Mouse (Mus musculus) CD8-positive naive resting alpha-beta T cell, adult 2 months (primary cell): ENCODE data around the gene Rab42.
A peak's percentile ranks its signal among the peaks of the same experiment; 100 is the strongest.

Experiments
- DNase-seq, 2 experiments: peaks; one replicate each; pipeline ENCODE4 v3.0.0; 2022; ENCODE audit warnings: low read depth in 2 of 2, low spot score in 2 of 2

The Rab42 gene

DNA sequence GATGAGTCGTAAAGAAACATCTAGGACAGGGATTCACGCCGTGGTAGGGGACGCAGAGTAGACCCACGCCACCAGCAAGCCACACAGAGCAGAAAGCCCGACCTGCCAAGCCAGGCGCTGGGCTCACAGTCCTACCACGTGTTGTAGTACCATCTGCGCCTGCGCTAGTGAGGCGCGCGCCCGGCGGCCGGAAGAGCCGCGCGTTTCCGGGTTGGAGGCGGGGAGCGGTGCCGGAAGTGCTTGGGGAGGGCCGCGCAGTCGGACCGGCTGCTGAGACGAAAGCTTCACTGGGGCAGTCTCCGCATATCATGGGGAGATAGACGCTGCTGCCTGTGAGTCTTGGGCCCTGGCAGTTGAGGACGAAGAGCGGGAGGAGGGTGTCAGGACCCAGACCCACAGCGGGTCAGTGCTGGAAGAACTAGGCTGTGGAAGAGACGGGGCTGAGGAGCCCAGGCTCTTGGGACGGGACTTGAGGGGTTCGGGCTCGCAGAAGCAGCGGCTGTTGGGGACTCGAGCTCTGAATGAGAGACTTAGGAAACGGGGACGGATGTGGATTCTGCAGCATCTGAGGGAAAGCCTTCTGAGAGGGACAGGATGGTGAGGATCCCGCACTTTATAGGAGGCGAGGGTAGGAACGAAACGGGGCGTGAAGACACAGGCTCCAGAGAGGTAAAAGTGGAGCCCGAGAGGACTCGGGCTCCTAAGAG, 28.9 kb downstream of the Rab42 start, which contains the start of gene Taf12:
Taf12 (plus strand) TSS at position 220 of the 707 bp plus-strand sequence.
- DNase-seq = peak; percentile 87 to 91

DNA sequence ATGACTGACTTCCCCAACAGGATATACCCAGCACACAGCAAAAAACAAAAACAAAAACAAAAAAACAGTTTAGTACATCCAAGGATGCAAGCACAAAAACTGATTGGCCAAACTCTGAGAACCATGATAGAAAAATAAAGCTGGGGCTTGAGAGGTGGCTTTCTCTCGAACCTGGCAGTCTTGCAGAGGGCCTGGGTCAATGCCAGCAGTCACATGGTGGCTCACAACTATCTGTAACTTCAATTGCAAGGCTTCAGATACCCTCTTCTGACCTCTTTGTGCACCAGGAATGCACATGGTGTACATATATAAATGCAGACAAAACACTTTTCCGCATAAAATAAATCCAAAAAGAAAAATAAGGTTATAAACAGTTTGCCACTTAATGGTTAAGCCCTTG, 30.0 kb downstream of the Rab42 start:
- DNase-seq = no peak

DNA sequence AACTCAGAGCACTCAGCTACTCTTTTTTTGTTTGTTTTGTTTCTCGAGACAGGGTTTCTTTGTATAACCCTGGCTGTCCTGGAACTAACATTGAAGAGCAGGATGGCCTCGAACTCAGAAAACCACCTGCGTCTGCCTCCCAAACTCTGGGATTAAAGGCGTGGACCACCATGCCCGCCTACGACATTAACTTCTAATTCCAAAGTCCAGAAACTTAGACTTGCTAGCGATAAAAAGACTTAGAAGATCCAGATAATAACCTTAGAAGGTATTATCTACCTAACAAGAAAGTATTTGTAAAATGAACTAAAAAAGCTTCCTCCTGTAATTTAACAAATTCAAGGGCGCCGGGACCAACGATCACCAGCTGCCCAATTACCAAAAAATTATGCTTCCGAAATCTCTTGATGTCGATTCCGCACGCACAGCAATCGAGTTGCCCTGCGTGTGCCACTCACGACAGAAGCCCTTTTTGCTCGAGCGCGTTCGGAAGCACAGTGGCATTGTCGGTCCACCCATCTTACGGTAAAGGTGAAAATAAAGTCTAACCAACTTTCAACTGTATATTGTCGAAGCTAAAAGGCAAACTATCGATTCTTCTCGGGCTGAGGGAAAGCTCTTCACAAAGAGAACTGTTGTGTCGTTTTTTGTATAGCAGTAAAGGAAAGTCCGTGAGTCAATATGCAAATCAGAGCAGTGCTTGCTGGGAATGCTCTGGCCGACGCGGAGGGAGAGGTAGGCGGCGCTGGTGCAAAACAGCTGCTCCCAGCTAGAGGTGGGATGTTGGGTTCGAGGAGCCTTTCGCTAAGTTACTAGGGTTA, 33.2 kb downstream of the Rab42 start:
- peak; percentile 85 to 87 for DNase-seq

DNA sequence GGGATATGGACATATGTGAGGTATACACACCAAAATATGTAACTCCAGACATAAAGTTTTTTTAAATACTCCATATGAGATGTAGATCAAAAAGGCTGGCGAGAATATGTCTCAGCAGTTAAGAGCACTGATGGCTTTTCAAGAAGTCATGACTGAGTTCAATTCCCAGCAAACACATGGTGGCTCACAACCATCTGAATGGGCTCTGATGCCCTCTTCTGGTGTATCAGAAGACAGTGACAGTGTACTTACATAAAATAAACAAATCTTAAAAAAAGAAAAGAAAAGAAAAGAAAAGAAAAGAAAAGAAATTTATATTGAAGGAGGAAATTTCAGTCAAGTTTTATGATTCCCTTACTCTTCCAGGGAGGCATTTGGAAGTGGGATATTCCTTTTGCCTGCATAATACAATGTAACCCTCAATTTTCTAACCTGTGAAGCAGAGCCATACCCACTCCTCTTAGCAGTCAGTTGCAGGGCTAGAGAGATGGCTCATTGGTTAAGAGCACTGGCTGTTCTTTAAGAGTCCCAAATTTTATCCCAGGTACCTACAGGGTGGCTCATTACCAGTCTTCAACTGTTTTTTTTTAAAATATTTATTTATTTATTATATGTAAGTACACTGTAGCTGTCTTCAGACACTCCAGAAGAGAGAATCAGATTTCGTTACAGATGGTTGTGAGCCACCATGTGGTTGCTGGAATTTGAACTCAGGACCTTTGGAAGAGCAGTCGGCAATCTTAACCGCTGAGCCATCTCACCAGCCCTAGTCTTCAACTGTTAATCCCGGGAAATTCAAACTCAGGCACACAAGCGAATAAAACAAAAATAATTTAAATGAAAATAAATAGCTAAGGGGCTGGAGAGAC, 34.1 kb downstream of the Rab42 start:
- DNase-seq = peak; percentile 14 to 33

DNA sequence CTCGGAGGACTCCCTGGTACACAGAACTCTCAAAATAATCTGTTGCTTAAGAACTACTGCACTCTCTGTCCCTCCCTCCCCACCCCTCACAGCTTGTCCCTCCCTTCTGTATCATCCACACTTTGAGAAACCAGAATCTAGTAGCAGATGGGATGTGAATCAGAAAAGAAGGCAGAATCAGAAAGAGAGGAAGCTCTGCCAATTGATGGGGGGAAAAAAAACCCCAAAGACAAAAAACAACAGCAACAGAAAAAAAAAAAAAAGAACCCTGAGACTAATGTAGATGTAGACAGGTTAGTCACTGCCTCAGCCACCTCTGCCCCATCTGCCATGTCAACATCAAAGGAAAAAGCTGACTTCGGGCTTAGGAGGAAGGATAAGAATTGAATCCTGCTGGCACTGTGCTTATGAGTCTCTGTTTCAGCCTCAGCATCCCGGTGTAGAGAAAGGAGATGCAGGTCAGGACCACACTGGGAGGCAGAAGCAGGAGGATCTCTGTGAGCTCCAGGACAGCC, 36.3 kb downstream of the Rab42 start:
- no peak for DNase-seq

DNA sequence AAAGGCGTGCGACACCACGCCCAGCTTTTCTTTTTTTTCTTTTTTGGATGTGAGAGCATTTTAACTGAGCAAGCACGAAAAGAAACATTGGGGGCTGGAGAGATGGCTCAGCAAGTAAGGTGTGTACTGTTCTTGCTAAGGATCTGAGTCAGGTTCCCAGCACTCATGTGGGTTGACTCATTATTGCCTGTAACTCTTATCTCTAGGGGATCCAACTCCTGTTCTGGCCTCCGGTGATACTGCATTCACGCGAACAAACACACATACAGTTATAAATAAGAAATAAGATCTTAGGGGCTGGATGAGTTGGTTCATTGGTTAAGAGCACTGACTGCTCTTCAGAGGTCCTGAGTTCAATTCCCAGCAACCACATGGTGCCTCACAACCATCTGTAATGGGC, 39.9 kb downstream of the Rab42 start:
- no peak for DNase-seq

DNA sequence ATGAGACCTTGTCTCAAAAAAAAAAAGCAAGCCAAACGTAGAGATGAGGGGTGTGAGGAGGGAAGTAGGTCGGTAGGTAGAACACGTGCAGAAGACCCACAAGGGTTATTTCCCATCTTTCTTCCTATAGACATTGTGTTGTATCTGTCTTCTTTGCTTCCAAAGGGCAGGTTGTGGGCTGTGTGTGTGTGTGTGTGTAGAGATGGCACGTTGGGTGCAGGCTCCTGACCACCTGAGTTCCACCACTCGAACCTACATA, 40.9 kb downstream of the Rab42 start:
- DNase-seq = no peak

DNA sequence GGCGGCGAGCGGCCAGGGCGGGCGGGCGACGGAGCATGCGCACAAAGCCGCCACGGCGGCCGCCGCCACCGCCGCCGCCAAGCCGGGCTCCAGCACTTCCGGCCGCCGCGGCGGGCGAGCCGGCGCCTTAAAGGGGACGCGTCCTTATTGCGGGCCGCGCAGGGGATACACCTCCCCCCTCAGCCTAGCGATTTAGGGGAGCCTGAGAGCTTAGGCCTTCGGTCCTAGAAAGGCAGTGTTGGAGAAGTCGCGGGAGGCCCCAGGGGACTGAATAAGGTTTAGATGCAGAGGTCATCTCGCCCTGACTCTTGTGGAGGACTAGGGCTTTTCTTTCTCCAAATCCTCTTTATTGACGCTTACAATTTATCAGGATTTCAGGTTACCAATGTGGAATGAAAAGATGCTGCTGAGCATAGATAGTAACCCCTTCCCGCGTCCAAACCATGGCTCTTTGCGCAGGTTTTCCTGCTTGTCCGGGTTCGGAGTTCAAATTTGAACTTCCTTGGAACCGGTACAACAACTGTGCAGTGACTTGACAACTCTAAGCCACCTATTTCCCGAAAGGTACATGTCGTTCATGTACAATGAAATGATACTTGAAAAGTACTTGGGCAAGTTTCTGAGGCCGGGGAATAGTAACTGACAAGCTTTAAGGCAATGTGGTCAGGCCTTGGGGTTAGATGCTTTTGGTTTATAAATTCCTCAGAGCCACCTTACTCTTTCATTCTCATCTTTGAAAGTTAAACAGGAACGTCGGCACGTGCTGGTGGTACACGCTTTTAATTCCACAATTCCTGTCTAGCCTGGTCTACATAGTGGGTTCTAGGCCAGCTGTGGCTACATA, 41.4 kb downstream of the Rab42 start, which contains the start of gene Gmeb1:
Gmeb1 (minus strand) TSS at position 89 of the 844 bp plus-strand sequence.
- DNase-seq = peak; percentile 46 to 55

DNA sequence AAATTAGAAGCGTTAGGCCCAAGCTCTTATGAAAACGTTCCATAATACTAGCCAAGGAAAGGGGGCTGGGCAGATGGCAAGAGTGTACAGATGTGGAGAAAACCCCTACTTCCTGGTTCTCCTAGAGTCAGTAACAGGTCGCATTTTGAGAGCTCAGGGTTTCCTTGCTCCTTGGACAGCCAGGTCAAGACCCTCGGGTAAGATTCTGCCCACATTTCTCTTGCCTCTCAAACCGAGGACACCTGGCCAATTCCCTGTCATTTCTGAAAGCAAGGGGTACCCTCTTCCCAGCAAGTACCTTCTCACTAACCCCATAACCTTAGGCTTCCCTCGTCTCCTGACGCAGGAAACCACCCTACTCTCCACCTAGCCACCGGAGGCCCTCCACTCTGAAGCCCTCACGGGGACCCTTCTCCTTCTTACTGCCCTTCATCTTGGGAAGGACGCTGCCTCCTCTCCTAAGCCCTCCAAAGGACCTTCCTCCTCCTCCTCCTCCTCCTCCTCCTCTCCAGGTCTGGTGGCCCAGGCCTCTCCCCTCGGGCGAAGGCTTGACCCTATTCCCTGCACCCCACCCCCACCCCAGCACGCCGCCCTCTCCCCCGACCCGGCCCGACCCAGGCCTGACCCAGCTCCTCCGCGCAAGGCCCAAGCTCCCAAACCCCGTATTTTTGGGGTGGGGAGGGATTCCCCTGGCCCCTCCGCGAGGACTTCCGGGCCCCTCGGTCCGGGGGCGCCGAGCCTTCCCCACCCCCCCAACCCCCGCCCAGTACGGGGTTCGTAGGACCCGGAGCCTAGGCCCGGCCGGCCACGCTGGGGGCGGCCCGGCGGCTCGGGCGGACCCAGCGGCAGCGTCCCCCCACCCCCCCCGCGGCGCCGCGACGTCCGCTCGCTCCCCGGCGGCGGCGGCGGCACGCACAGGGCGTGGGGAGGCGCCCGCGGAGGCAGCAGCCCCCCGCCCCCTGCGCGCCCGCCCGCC, 42.5 kb downstream of the Rab42 start:
- peak; percentile 13 to 28 for DNase-seq

DNA sequence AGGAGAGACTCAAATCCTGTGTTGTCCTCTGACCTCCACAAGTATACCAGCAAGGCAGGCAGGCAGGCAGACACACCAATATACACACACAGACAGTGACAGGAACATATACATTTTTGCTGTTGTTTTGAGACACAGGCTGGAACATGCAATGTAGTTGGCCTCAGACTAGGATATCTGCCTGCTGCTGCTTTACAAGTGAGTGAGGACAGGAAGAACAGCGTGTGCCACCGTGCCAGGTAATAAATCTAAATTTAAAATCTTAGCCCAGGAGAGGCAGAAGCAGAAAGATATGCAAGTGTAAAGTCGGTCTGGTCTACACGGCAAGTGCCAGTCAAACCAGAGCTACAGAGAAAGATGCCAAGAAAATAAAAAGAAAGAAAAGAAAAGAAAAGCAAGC, 43.9 kb downstream of the Rab42 start:
- no peak for DNase-seq

DNA sequence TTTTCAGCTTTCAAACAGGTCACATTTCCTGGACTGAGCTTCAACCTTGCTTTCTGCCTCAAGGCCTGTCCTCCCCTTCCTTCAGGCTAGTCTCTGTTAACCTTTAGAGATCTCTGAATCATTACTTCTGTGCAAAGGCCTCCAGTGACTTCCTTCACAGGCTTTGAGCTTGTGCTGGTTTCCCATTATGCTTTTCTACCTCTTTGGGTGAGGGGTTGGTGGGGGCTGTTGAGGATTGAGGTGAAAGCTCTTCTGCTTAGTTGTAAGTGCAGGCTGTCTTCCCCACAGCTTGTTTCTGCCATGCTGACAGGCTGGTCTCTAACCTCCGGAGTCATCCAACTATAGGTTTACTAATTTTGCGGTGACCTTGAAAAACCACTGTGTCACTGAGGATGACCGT, 46.8 kb downstream of the Rab42 start:
- no peak for DNase-seq

DNA sequence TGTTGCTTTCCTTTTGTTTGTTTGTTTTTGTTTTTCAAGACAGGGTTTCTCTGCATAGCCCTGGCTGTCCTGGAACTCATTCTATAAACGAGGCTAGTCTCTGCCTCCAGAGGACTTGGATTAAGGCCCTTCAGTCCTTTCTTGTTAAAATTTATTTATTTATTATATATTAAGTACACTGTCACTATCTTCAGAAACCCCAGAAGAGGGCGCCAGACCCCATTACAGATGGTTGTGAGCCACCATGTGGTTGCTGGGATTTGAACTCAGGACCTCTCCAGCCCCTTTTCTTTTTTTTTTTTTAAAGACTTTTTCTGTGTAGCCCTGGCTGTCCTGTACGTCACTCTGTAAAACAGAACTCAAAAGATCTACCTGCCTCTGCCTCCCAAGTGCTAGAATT, 48.2 kb downstream of the Rab42 start:
- no peak for DNase-seq

DNA sequence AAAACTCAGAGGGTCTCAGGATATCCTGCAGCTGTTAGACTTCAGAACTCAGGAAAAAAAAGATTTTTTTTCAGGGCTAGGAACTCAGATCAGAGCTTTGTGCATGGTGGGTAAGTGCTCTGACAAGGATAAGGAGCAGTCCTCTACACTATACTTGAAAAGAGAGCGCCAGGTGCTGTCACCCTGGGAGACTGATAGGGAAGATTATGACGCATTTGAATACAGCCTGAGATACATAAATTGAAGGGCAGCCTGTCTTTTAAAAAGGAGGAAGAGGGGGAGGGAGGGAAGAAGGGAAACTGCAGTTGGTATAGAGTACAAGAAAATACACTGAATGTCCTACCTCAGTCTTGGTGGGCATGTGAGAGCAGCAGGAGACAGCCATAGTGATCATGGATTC, 49.6 kb downstream of the Rab42 start:
- no peak for DNase-seq

DNA sequence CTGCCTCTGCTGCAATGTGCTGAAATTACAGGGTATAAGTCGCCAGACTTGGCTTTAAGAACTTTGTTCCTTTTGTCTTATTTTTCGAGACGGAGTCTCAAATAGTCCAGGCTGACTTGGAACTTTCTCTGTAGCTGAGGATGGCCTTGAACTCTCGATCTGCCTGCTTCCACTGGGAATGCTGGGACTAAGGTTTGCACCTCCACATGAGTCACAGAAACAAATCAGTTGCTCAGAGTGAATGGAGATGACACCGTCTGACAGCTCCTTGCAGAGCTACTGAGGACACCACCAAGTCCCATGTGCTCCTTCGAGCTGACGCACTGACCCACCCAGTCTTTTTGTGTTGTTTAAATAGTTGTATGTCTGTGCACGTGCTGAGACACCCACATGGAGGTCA, 50.1 kb downstream of the Rab42 start:
- no peak for DNase-seq
